Mouse (Mus musculus) liver, embryonic 11.5 days (tissue): ENCODE results near the gene Hjurp. TPM values are rescaled to one million over a fixed set of nuclear protein-coding genes. Genes with fewer than 3 reads are reported as not detected.

Experiments
- ATAC-seq: fragments of 200-750 bp; cut with Nextera tagmentation; replicated peaks from 2 replicates; pipeline ENCODE4 v1.8.0; 2017; ENCODE audit warnings: moderate number of reproducible peaks, mild to moderate bottlenecking, moderate TSS enrichment, moderate library complexity; ENCODE audit not compliant: low FRiP score
- DNase-seq: peaks from one replicate; pipeline ENCODE4 v3.0.0-alpha.2; 2017; ENCODE audit warnings: low spot score
- H3K27ac ChIP-seq: fragments of 300-500 bp; sonication (generic); 2 replicates; pipeline ENCODE4 v1.5.1; 2014; ENCODE audit warnings: mild to moderate bottlenecking, low read depth, low read length, control low read depth
- H3K27me3 ChIP-seq: fragments of 300-500 bp; sonication (generic); replicated peaks from 2 replicates; pipeline ENCODE4 v1.6.1; 2014; ENCODE audit warnings: low read length, mixed read lengths; ENCODE audit not compliant: control insufficient read depth, insufficient read depth
- H3K36me3 ChIP-seq: fragments of 300-500 bp; sonication (generic); 2 replicates; pipeline ENCODE4 v1.6.1; 2014; ENCODE audit warnings: mild to moderate bottlenecking, low read length, moderate library complexity, mixed read lengths; ENCODE audit not compliant: control insufficient read depth, insufficient read depth
- H3K4me1 ChIP-seq: fragments of 300-500 bp; sonication (generic); replicated peaks from 2 replicates; pipeline ENCODE4 v1.6.1; 2014; ENCODE audit warnings: low read length, mixed read lengths; ENCODE audit not compliant: control insufficient read depth, insufficient read depth
- H3K4me2 ChIP-seq: fragments of 300-500 bp; sonication (generic); 2 replicates; pipeline ENCODE4 v1.6.1; 2014; ENCODE audit warnings: mild to moderate bottlenecking, control low read depth, moderate library complexity
- H3K4me3 ChIP-seq: fragments of 300-500 bp; sonication (generic); 2 replicates; pipeline ENCODE4 v1.5.1; 2014; ENCODE audit warnings: low read depth, low read length, control low read depth
- H3K9ac ChIP-seq: fragments of 300-500 bp; sonication (generic); 2 replicates; pipeline ENCODE4 v1.6.1; 2014; ENCODE audit warnings: low read depth, low read length, control low read depth
- H3K9me3 ChIP-seq: fragments of 300-500 bp; sonication (generic); 2 replicates; pipeline ENCODE4 v1.6.1; 2016; ENCODE audit warnings: low read length, inconsistent platforms, mixed read lengths; ENCODE audit not compliant: control insufficient read depth
- WGBS: fragments of 180-500 bp; shearing (Covaris S2); extraction: QIAGEN DNeasy Blood & Tissue Kit; methylation state at CpG from one replicate; pipeline ENCODE4 v1.1.7; 2014; 5-methylcytosine and 5-hydroxymethylcytosine counted together
- polyA plus RNA-seq: library from polyadenylated mRNA; unstranded; fragments of >200 nt; fragmentation: Nextera tagmentation; extraction: Ambion mirVana; gene quantifications from 2 replicates; pipeline ENCODE4 v1.2.1, GENCODE M21; 2014

Hjurp gene
- polyA plus RNA-seq, 1 experiment from 2014 or later = 168 TPM

GRCm38 (mm10) chr1:88273326-88273725, 4.1 kb downstream of the Hjurp start:
- Histone ChIP-seq H3K9ac (no peak overlapping the region), H3K36me3 (peaks cover 68% of the 10 kb centered on the region), H3K27ac (no peak overlapping the region), H3K9me3 (peaks cover 7% of the 10 kb centered on the region; the same call in 1 of the 2 replicates), H3K4me1 (peaks cover 15% of the 10 kb centered on the region), H3K27me3 (no peaks in the 10 kb centered on the region), H3K4me3 (no peak overlapping the region), H3K4me2 (no peak overlapping the region)
- ATAC-seq (no peak), DNase-seq (no peak)
- 95% methylated on average over 3 of the region's 3 CpGs for WGBS

DNA sequence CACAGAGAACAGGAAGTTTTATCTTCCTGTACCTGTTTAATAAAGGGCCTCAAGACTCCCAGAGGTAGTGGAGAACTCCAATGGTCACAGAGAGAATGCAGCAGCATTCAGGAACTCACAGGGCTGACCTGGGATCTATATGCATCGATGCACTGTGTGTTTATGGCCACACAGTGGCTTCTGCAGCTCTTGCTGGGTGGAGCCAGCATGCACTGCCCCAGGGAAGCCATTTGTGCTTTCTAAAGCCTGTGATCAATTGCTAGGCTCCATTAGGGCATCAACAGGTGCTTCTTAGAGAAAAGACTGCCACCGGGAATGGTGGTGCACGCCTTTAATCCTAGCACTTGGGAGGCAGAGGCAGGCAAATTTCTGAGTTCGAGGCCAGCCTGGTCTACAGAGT, 4.6 kb downstream of the Hjurp start:
- no peak overlapping the region for H3K27ac ChIP-seq
- no peak for DNase-seq
- no peaks in the 10 kb centered on the region for H3K27me3 ChIP-seq
- H3K4me3 ChIP-seq = no peak overlapping the region
- no peak overlapping the region for H3K9ac ChIP-seq
- H3K9me3 ChIP-seq = peaks cover 5% of the 10 kb centered on the region; the same call in 1 of the 2 replicates
- peaks cover 73% of the 10 kb centered on the region for H3K36me3 ChIP-seq
- WGBS = 65% methylated on average over 4 of the region's 4 CpGs
- no peak overlapping the region for H3K4me2 ChIP-seq
- H3K4me1 ChIP-seq = peaks cover 15% of the 10 kb centered on the region
- no peak for ATAC-seq

DNA sequence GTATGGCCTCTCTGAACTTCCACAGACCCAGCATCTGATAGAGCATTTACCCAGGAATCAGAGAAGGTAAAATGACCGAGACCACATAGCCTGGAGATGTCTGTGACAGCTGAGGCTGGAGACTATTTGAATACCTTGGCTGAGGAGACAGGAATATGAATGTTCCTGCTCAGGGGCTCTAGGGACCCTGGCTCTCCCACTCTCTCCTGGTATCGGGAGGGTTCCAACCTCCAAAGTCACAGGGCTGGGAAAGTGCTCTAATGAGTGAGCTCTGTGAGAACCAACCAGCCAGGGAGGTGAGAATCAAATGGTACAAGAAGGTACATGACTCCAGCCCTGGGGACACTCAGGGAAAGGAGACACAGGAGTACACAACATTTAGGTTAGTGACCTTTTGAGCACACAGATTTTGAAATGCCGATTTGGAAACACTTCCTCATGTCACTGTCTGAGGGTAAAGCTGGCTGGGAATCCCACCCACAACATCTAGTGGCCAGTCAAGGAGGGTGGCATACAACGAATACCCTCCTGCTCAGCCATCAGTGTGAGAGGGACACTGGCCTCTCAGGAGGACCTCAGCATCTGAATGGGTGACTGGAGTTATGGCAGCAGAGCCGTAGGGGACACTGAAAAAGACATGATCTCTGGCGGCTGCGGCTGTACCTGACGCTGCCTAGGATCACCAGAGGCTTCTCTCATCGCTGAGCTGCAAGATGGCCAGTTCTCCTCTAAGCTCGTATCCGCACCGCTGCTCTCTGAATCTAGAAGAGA, 7.7 kb downstream of the Hjurp start:
- no peak overlapping the region for H3K4me2 ChIP-seq
- peaks cover 11% of the 10 kb centered on the region for H3K9me3 ChIP-seq
- no peaks in the 10 kb centered on the region for H3K4me1 ChIP-seq
- 88% methylated on average over 12 of the region's 12 CpGs for WGBS
- H3K27me3 ChIP-seq = no peaks in the 10 kb centered on the region
- DNase-seq (no peak), ATAC-seq (no peak)
- no peak overlapping the region for H3K9ac ChIP-seq
- no peak overlapping the region for H3K4me3 ChIP-seq
- H3K36me3 ChIP-seq = peaks cover 90% of the 10 kb centered on the region
- H3K27ac ChIP-seq = no peak overlapping the region

DNA sequence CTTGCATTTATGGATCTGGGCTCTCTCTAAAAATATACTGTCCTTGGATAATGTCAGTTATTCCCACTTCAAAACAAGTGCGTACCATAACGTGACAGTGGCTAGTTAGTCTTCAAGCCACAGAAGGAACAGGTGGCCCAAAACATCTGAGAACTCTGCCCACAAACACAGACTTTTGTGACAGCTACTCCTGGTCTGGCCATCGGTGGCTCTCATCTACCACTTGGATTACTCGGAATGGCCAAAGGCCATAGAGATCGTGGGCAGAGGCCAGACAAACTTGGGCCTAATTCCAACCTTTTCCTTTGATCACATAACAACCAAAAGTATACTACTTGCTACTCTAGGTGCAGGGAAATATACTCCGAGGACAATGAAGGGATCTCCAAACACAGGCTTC, 9.4 kb downstream of the Hjurp start:
- ATAC-seq (no peak), DNase-seq (no peak)
- Histone ChIP-seq H3K9ac (no peak overlapping the region), H3K27ac (no peak overlapping the region), H3K4me3 (no peak overlapping the region), H3K4me2 (no peak overlapping the region), H3K4me1 (no peaks in the 10 kb centered on the region), H3K9me3 (peaks cover 11% of the 10 kb centered on the region), H3K36me3 (peaks cover 90% of the 10 kb centered on the region), H3K27me3 (no peaks in the 10 kb centered on the region)
- WGBS = 83% methylated on average over 6 of the region's 6 CpGs

- Histone ChIP-seq H3K36me3 (peaks cover 90% of the 10 kb centered on the region), H3K27ac (no peak overlapping the region), H3K4me3 (no peak overlapping the region), H3K9ac (no peak overlapping the region), H3K4me2 (no peak overlapping the region), H3K4me1 (peaks cover 2% of the 10 kb centered on the region; the same call in 1 of the 2 replicates), H3K9me3 (peaks cover 11% of the 10 kb centered on the region), H3K27me3 (no peaks in the 10 kb centered on the region)
- ATAC-seq (no peak; the same call in 1 of the 2 replicates), DNase-seq (no peak)
- WGBS = 94% methylated on average over 6 of the region's 6 CpGs
Observed at GRCm38 (mm10) chr1:88267489-88267888, 9.9 kb downstream of the Hjurp start.

DNA sequence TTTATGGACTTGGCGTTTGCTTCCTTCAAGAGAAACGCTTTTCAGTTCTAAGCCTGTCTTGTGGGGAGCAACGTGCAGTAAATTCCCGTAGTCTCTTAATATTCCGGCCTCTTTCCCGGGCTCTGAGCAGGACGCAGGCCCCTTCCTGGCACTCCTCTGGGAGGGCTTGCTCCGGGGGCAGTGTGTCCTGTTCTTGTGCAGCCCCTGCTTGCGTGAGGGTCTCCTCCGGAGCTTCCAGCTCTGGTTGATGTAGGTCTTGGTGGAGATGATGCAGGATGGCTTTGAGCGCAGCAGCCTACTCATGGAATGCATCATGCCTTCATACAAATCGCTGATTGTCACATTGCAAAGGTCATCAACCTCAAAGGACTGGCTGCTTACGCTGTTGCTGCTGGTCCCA, 11.3 kb downstream of the Hjurp start:
- ATAC-seq (no peak), DNase-seq (no peak)
- peaks cover 16% of the 10 kb centered on the region for H3K9me3 ChIP-seq
- H3K4me1 ChIP-seq = peaks cover 14% of the 10 kb centered on the region
- H3K4me3 ChIP-seq = no peak overlapping the region
- H3K36me3 ChIP-seq = peaks cover 90% of the 10 kb centered on the region
- 89% methylated on average over 13 of the region's 13 CpGs for WGBS
- no peak overlapping the region for H3K4me2 ChIP-seq
- H3K27ac ChIP-seq = no peak overlapping the region
- no peak overlapping the region for H3K9ac ChIP-seq
- no peaks in the 10 kb centered on the region for H3K27me3 ChIP-seq

- ATAC-seq = no peak
- Histone ChIP-seq H3K36me3 (peaks cover 93% of the 10 kb centered on the region), H3K27me3 (no peaks in the 10 kb centered on the region), H3K4me3 (no peak overlapping the region), H3K4me2 (no peak overlapping the region), H3K27ac (no peak overlapping the region), H3K9ac (no peak overlapping the region), H3K4me1 (peaks cover 27% of the 10 kb centered on the region), H3K9me3 (peaks cover 21% of the 10 kb centered on the region)
- no peak for DNase-seq
- WGBS = 75% methylated on average over 4 of the region's 4 CpGs
Observed at GRCm38 (mm10) chr1:88264869-88265240, 12.6 kb downstream of the Hjurp start.

DNA sequence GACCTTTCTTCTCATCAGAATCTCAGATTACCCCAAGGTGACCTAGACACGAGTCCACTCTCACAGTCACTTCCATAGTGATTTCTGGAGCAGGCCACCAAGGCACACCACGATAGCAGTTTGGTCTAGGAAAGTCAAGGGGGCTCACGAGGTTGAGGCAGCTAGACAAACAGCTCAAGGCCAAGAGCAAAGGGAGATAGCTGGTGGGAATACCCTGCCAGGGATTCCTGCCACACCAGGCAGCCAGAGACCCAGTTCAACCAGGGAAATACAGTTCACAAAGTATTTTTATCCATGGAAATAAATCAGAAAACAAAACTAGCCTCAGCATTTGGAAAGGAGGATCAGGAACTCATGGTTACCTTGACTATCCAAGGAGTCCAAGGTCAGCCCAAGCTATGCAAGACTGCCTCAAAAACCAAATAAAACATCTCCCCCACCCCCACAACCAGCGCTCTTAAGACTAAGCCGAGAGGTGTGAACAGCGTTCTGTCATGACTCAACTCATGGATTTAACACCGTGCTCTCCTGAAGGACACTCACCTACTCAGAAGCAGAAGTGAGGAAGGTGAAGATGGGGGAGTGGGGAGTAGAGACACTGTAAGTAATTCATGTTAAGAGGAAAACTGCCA, 13.1 kb downstream of the Hjurp start:
- Histone ChIP-seq H3K4me3 (no peak overlapping the region), H3K4me2 (no peak overlapping the region), H3K27ac (no peak overlapping the region), H3K36me3 (peaks cover 88% of the 10 kb centered on the region), H3K9ac (no peak overlapping the region), H3K27me3 (no peaks in the 10 kb centered on the region), H3K4me1 (peaks cover 32% of the 10 kb centered on the region), H3K9me3 (peaks cover 21% of the 10 kb centered on the region)
- WGBS = 86% methylated on average over 7 of the region's 7 CpGs
- DNase-seq (no peak), ATAC-seq (no peak)

DNA sequence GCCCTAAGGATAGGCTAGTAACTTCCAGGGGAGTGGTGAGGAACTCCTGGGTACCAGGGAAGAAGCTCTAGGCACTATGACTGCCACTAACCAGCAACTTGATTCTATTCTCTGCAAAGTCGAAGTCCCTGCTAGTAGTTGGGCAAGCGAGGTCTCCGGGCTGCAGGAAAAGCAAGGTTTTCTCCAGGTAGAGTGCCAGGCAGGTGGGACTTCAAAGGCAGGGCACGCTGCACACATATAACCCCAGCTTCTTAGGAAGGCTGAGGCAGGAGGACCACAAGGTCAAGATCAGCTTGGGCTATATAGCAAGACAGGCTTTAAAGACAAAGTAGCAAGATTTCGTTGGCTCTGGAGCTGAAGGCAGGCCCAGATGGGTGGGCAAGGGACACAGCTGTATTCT, 13.7 kb downstream of the Hjurp start:
- WGBS = 89% methylated on average over 5 of the region's 5 CpGs
- peaks cover 21% of the 10 kb centered on the region for H3K9me3 ChIP-seq
- H3K4me1 ChIP-seq = peaks cover 35% of the 10 kb centered on the region
- no peak for DNase-seq
- no peak overlapping the region for H3K27ac ChIP-seq
- H3K4me2 ChIP-seq = no peak overlapping the region
- H3K4me3 ChIP-seq = no peak overlapping the region
- no peak overlapping the region for H3K9ac ChIP-seq
- no peaks in the 10 kb centered on the region for H3K27me3 ChIP-seq
- no peak for ATAC-seq
- peaks cover 82% of the 10 kb centered on the region for H3K36me3 ChIP-seq
